Mouse (Mus musculus) intestine, embryonic 14.5 days (tissue): ENCODE measurements around the gene Chac1. TPM values are rescaled to one million over a fixed set of nuclear protein-coding genes. Genes with fewer than 3 reads are reported as not detected.

Experiments used
- ATAC-seq: fragments of 200-750 bp; cut with Nextera tagmentation; replicated peaks from 2 replicates; pipeline ENCODE4 v1.8.0; 2017; ENCODE audit warnings: low read depth, moderate number of reproducible peaks, moderate TSS enrichment, moderate library complexity; ENCODE audit not compliant: low FRiP score, low TSS enrichment
- DNase-seq: peaks from one replicate; pipeline ENCODE4 v3.0.0-alpha.2; 2018; ENCODE audit warnings: low spot score
- H3K27ac ChIP-seq: fragments of 300-500 bp; sonication (generic); 2 replicates; pipeline ENCODE4 v1.5.1; 2014; ENCODE audit warnings: low read depth, mild to moderate bottlenecking, control low read depth
- H3K27me3 ChIP-seq: fragments of 300-500 bp; sonication (generic); replicated peaks from 2 replicates; pipeline ENCODE4 v1.6.1; 2014; ENCODE audit warnings: low read length, control low read depth; ENCODE audit not compliant: control insufficient read depth, insufficient read depth
- H3K36me3 ChIP-seq: fragments of 300-500 bp; sonication (generic); 2 replicates; pipeline ENCODE4 v1.6.1; 2014; ENCODE audit warnings: low read length, control low read depth; ENCODE audit not compliant: control insufficient read depth, insufficient read depth
- H3K4me1 ChIP-seq: fragments of 300-500 bp; sonication (generic); replicated peaks from 2 replicates; pipeline ENCODE4 v1.6.1; 2014; ENCODE audit warnings: low read length, control low read depth, mixed read lengths; ENCODE audit not compliant: control insufficient read depth, insufficient read depth
- H3K4me2 ChIP-seq: fragments of 300-500 bp; sonication (generic); 2 replicates; pipeline ENCODE4 v1.6.1; 2014; ENCODE audit warnings: low read length
- H3K4me3 ChIP-seq: fragments of 300-500 bp; sonication (generic); 2 replicates; pipeline ENCODE4 v1.5.1; 2014; ENCODE audit warnings: low read depth, low read length, control low read depth, mixed read lengths
- H3K9ac ChIP-seq: fragments of 300-500 bp; sonication (generic); 2 replicates; pipeline ENCODE4 v1.6.1; 2014; ENCODE audit warnings: mild to moderate bottlenecking, low read length
- H3K9me3 ChIP-seq: fragments of 300-500 bp; sonication (generic); 2 replicates; pipeline ENCODE4 v1.6.1; 2016; ENCODE audit warnings: low read length, control low read depth; ENCODE audit not compliant: control insufficient read depth
- WGBS: fragments of 180-500 bp; shearing (Covaris S2); extraction: QIAGEN DNeasy Blood & Tissue Kit; methylation state at CpG from one replicate; pipeline ENCODE4 v1.1.7; 2014; 5-methylcytosine and 5-hydroxymethylcytosine counted together
- polyA plus RNA-seq: library from polyadenylated mRNA; unstranded; fragments of >200 nt; fragmentation: Nextera tagmentation; extraction: Ambion mirVana; gene quantifications from 2 replicates; pipeline ENCODE4 v1.2.1, GENCODE M21; 2014

Chac1 gene
- polyA plus RNA-seq, 1 experiment from 2014 or later: 1.7 TPM

GRCm38 (mm10) chr2:119377826-119378225 is 26.8 kb downstream of the Chac1 start:
- Histone ChIP-seq H3K27ac (no peak overlapping the region), H3K4me1 (no peaks in the 10 kb centered on the region), H3K4me3 (no peak overlapping the region), H3K9ac (no peak overlapping the region), H3K9me3 (no peaks in the 10 kb centered on the region), H3K36me3 (peaks cover 99% of the 10 kb centered on the region), H3K4me2 (no peak overlapping the region), H3K27me3 (no peaks in the 10 kb centered on the region)
- 87% methylated on average over 3 of the region's 3 CpGs for WGBS
- no peak for ATAC-seq
- DNase-seq: no peak

GRCm38 (mm10) chr2:119379455-119379854 is 28.4 kb downstream of the Chac1 start:
- H3K27me3 ChIP-seq: no peaks in the 10 kb centered on the region
- no peak for DNase-seq
- H3K27ac ChIP-seq: no peak overlapping the region
- H3K4me2 ChIP-seq: no peak overlapping the region
- no peaks in the 10 kb centered on the region for H3K9me3 ChIP-seq
- H3K9ac ChIP-seq: no peak overlapping the region
- H3K4me1 ChIP-seq: no peaks in the 10 kb centered on the region
- H3K4me3 ChIP-seq: no peak overlapping the region
- 96% methylated on average over 3 of the region's 3 CpGs for WGBS
- peaks cover 91% of the 10 kb centered on the region for H3K36me3 ChIP-seq
- no peak for ATAC-seq

- ATAC-seq (no peak), DNase-seq (no peak)
- Histone ChIP-seq H3K9ac (no peak overlapping the region), H3K27ac (no peak overlapping the region), H3K27me3 (no peaks in the 10 kb centered on the region), H3K36me3 (peaks cover 62% of the 10 kb centered on the region), H3K4me2 (no peak overlapping the region), H3K9me3 (no peaks in the 10 kb centered on the region), H3K4me1 (no peaks in the 10 kb centered on the region), H3K4me3 (no peak overlapping the region)
- WGBS: 87% methylated on average over 1 of the region's 1 CpGs
Measured at GRCm38 (mm10) chr2:119388266-119388665, 37.2 kb downstream of the Chac1 start.

- H3K4me2 ChIP-seq: no peak overlapping the region
- H3K27ac ChIP-seq: no peak overlapping the region
Measured at GRCm38 (mm10) chr2:119389992-119390391, 39.0 kb downstream of the Chac1 start.

GRCm38 (mm10) chr2:119398252-119398651 is 47.2 kb downstream of the Chac1 start:
- H3K36me3 ChIP-seq: peaks cover 63% of the 10 kb centered on the region
- no peak for ATAC-seq
- H3K27ac ChIP-seq: no peak overlapping the region; the same call in 1 of the 2 replicates

More at GRCm38 (mm10) chr2:119389992-119390391, 39.0 kb downstream of the Chac1 start:
- no peak for ATAC-seq
- peaks cover 71% of the 10 kb centered on the region for H3K36me3 ChIP-seq
- H3K9ac ChIP-seq: no peak overlapping the region
- H3K9me3 ChIP-seq: no peaks in the 10 kb centered on the region
- no peaks in the 10 kb centered on the region for H3K4me1 ChIP-seq
- no peak for DNase-seq
- 95% methylated on average over 4 of the region's 4 CpGs for WGBS
- H3K4me3 ChIP-seq: no peak overlapping the region
- no peaks in the 10 kb centered on the region for H3K27me3 ChIP-seq

GRCm38 (mm10) chr2:119398665-119399064 is 47.6 kb downstream of the Chac1 start:
- Histone ChIP-seq H3K9me3 (no peaks in the 10 kb centered on the region), H3K4me2 (no peak overlapping the region), H3K27me3 (no peaks in the 10 kb centered on the region), H3K4me1 (no peaks in the 10 kb centered on the region), H3K27ac (no peak overlapping the region; the same call in 1 of the 2 replicates), H3K4me3 (no peak overlapping the region), H3K36me3 (peaks cover 63% of the 10 kb centered on the region), H3K9ac (no peak overlapping the region)
- DNase-seq (no peak), ATAC-seq (no peak)
- WGBS: 87% methylated on average over 1 of the region's 1 CpGs

More at GRCm38 (mm10) chr2:119398252-119398651, 47.2 kb downstream of the Chac1 start:
- no peaks in the 10 kb centered on the region for H3K4me1 ChIP-seq
- 85% methylated on average over 5 of the region's 5 CpGs for WGBS
- no peak overlapping the region for H3K4me2 ChIP-seq
- no peaks in the 10 kb centered on the region for H3K27me3 ChIP-seq
- no peak overlapping the region for H3K4me3 ChIP-seq
- no peak for DNase-seq
- H3K9ac ChIP-seq: no peak overlapping the region
- H3K9me3 ChIP-seq: no peaks in the 10 kb centered on the region

- no peaks in the 10 kb centered on the region for H3K27me3 ChIP-seq
- no peaks in the 10 kb centered on the region for H3K9me3 ChIP-seq
- H3K4me2 ChIP-seq: no peak overlapping the region
- H3K27ac ChIP-seq: no peak overlapping the region
- H3K4me1 ChIP-seq: no peaks in the 10 kb centered on the region
- H3K9ac ChIP-seq: no peak overlapping the region
- H3K4me3 ChIP-seq: no peak overlapping the region
- H3K36me3 ChIP-seq: peaks cover 63% of the 10 kb centered on the region
- no peak for DNase-seq
- 0 out of 2 replicates have a peak, but pooled peaks have one; percentile 43 for ATAC-seq
Measured at GRCm38 (mm10) chr2:119399313-119399712, 48.3 kb downstream of the Chac1 start.

Other genes with a start within 250 kb of the Chac1 start
- gene Rad51, start 238.4 kb upstream of the Chac1 start, polyA plus RNA-seq: 50.2 and 58.2 TPM in 2 replicates
- 33.6 and 38.9 TPM in 2 replicates for gene Rmdn3, start 194.2 kb upstream of the Chac1 start, polyA plus RNA-seq
- gene Gchfr, start 183.5 kb upstream of the Chac1 start, polyA plus RNA-seq: 11.7 and 12.0 TPM in 2 replicates
- 0.13 and 0.30 TPM in 2 replicates for gene Gm14137, start 176.7 kb upstream of the Chac1 start, polyA plus RNA-seq
- gene Zfyve19, start 142.6 kb upstream of the Chac1 start, polyA plus RNA-seq: 44.2 and 63.2 TPM in 2 replicates
- gene Dnajc17, start 142.4 kb upstream of the Chac1 start, polyA plus RNA-seq: 17.8 and 20.5 TPM in 2 replicates
- 3.0 and 3.9 TPM in 2 replicates for gene Ppp1r14d, start 121.3 kb upstream of the Chac1 start, polyA plus RNA-seq
- 71.3 and 81.9 TPM in 2 replicates for gene Spint1, start 113.9 kb upstream of the Chac1 start, polyA plus RNA-seq
- 0.98 and 2.3 TPM in 2 replicates for gene Rhov, start 80.0 kb upstream of the Chac1 start, polyA plus RNA-seq
- gene Vps18, start 62.5 kb upstream of the Chac1 start, polyA plus RNA-seq: 14.1 and 14.8 TPM in 2 replicates
- 6.9 and 7.1 TPM in 2 replicates for gene Dll4, start 25.4 kb upstream of the Chac1 start, polyA plus RNA-seq
- gene Ino80, start 126.5 kb downstream of the Chac1 start, polyA plus RNA-seq: 7.0 and 8.3 TPM in 2 replicates
- 0.20 and 0.27 TPM in 2 replicates for gene Exd1, start 196.4 kb downstream of the Chac1 start, polyA plus RNA-seq
- 54.5 and 57.1 TPM in 2 replicates for gene Chp1, start 196.5 kb downstream of the Chac1 start, polyA plus RNA-seq